9 mouse cellular contexts compared by ENCODE assay signal in genomic region chr7:16811649-16812070, GRCm38 (mm10). TPM values are rescaled to one million over a fixed set of nuclear protein-coding genes. Genes with fewer than 3 reads are reported as not detected.
DNase-seq lines count a peak whose midpoint lies in the region; ATAC-seq and TF ChIP-seq lines count a peak whose summit lies in the region.
"Had no signal": no experiment of that assay in that cellular context is flagged by ENCODE, and none has a peak within 500 bp of the region (broad histone marks: within the 10 kb centered on the region; RNA-seq: fewer than 3 reads in every experiment).

No protein-coding gene starts in this region.

- no peaks in the 10 kb centered on the region for H3K9me3 ChIP-seq in lung, postnatal 0 days (ENCODE audit: low read length)
- no peaks in the 10 kb centered on the region for H3K9me3 ChIP-seq in liver, embryonic 12.5 days (replicated peaks)
- no peaks in the 10 kb centered on the region for H3K9me3 ChIP-seq in stomach, embryonic 16.5 days (replicated peaks; ENCODE audit: control insufficient read depth, low read length)

- 21% methylated on average over 17 of the region's 17 CpGs for WGBS in cerebellum, adult 2 months
- 39% methylated on average over 17 of the region's 17 CpGs for WGBS in lung, postnatal 0 days
- WGBS in liver, embryonic 12.5 days (ENCODE audit: insufficient replicate concordance) = 39% methylated on average over 17 of the region's 17 CpGs
- WGBS in stomach, embryonic 16.5 days = 40% methylated on average over 17 of the region's 17 CpGs

- TF ChIP-seq EP300 in lung, postnatal 0 days (IDR thresholded peaks at IDR 0.05) = no peak

- H3K9ac ChIP-seq in lung, postnatal 0 days (replicated peaks; ENCODE audit: low read depth) = no peak overlapping the region
- H3K9ac ChIP-seq in liver, embryonic 12.5 days = no peak overlapping the region
- H3K9ac ChIP-seq in stomach, embryonic 16.5 days (ENCODE audit: low read length) = peak overlapping the region; percentile 59

- H3K27me3 ChIP-seq in cerebellum, adult 2 months (ENCODE audit: control insufficient read depth, insufficient read depth, low read length) = no peaks in the 10 kb centered on the region
- no peaks in the 10 kb centered on the region for H3K27me3 ChIP-seq in lung, postnatal 0 days (replicated peaks; ENCODE audit: insufficient read depth, low read length)
- peaks cover 32% of the 10 kb centered on the region for H3K27me3 ChIP-seq in liver, embryonic 12.5 days (replicated peaks)
- peaks cover 4% of the 10 kb centered on the region; the same call in 1 of the 2 replicates for H3K27me3 ChIP-seq in stomach, embryonic 16.5 days (ENCODE audit: control insufficient read depth, insufficient read depth, low read length)

- TF ChIP-seq CTCF in cerebellum, adult 2 months (IDR thresholded peaks at IDR 0.05; ENCODE audit: borderline replicate concordance, insufficient read depth, low read depth, low read length) = no peak
- no peak for TF ChIP-seq CTCF in lung, postnatal 0 days (IDR thresholded peaks at IDR 0.05)

- no peaks in the 10 kb centered on the region; the same call in 1 of the 2 replicates for H3K36me3 ChIP-seq in lung, postnatal 0 days (ENCODE audit: insufficient read depth, low read length)
- H3K36me3 ChIP-seq in liver, embryonic 12.5 days = peaks cover 56% of the 10 kb centered on the region
- H3K36me3 ChIP-seq in stomach, embryonic 16.5 days (ENCODE audit: control insufficient read depth, insufficient read depth, low read length) = 0 out of 2 replicates have a peak, but pooled peaks cover 5% of the 10 kb centered on the region

- peak overlapping the region; percentile 48 for H3K4me3 ChIP-seq in cerebellum, adult 2 months (replicated peaks; ENCODE audit: insufficient read depth, low read depth, low read length)
- no peak overlapping the region; the same call in 1 of the 2 replicates for H3K4me3 ChIP-seq in lung, postnatal 0 days (ENCODE audit: low read depth, low read length)
- peak overlapping the region; percentile 39 for H3K4me3 ChIP-seq in liver, embryonic 12.5 days
- H3K4me3 ChIP-seq in stomach, embryonic 16.5 days (replicated peaks; ENCODE audit: low read length) = peak overlapping the region; percentile 40

- peak overlapping the region; percentile 57 for H3K4me2 ChIP-seq in lung, postnatal 0 days (replicated peaks; ENCODE audit: low read depth, low read length)
- peak overlapping the region; percentile 65 for H3K4me2 ChIP-seq in liver, embryonic 12.5 days
- peak overlapping the region; percentile 67 for H3K4me2 ChIP-seq in stomach, embryonic 16.5 days (ENCODE audit: low read depth, low read length)

- ATAC-seq in lung, postnatal 0 days = no peak
- ATAC-seq in liver, embryonic 12.5 days = no peak
- no peak for ATAC-seq in stomach, embryonic 16.5 days (ENCODE audit: insufficient read depth, low FRiP score)

- no peaks in the 10 kb centered on the region; the same call in 1 of the 2 replicates for H3K4me1 ChIP-seq in cerebellum, adult 2 months (ENCODE audit: control insufficient read depth, insufficient read depth, low read length)
- 0 out of 2 replicates have a peak, but pooled peaks cover 6% of the 10 kb centered on the region for H3K4me1 ChIP-seq in lung, postnatal 0 days (ENCODE audit: insufficient read depth, low read depth, low read length)
- H3K4me1 ChIP-seq in liver, embryonic 12.5 days = peaks cover 33% of the 10 kb centered on the region
- peaks cover 12% of the 10 kb centered on the region for H3K4me1 ChIP-seq in stomach, embryonic 16.5 days (ENCODE audit: control insufficient read depth, insufficient read depth, low read length)

- TF ChIP-seq POLR2A in cerebellum, adult 2 months (IDR thresholded peaks at IDR 0.05; ENCODE audit: borderline replicate concordance, insufficient read depth, low read length) = no peak

- no peak for DNase-seq in cerebellum, adult 2 months
- DNase-seq in cerebellum, postnatal 4 days (ENCODE audit: low spot score in 2 of 2) = no peak
- DNase-seq in lung, postnatal 0 days (ENCODE audit: low spot score) = no peak
- no peak for DNase-seq in lung, adult 18-20 months
- DNase-seq in thymus, postnatal 14 days = no peak
- DNase-seq in left cerebral cortex, adult 8-10 months (ENCODE audit: low spot score in 2 of 2) = no peak
- DNase-seq: spleen, adult 18-20 months had no signal

- no peak overlapping the region for H3K27ac ChIP-seq in cerebellum, adult 2 months (ENCODE audit: insufficient read depth, low read length)
- no peak overlapping the region for H3K27ac ChIP-seq in lung, postnatal 0 days (ENCODE audit: low read length)
- no peak overlapping the region for H3K27ac ChIP-seq in liver, embryonic 12.5 days
- no peak overlapping the region for H3K27ac ChIP-seq in stomach, embryonic 16.5 days (ENCODE audit: low read length)

RNA-seq across cellular contexts. Expression of gene Strn4, which starts 4.0 kb away (rescaled TPM):
- polyA plus RNA-seq in cerebellum, adult 2 months (2012; rRNA removed) = 158 and 160 TPM in 2 replicates
- 57.7 and 60.7 TPM in 2 replicates for polyA plus RNA-seq in lung, postnatal 0 days (2015; fragmentation: Nextera tagmentation; extraction: Ambion mirVana)
- polyA plus RNA-seq in liver, embryonic 12.5 days (2016; fragmentation: Nextera tagmentation; extraction: Ambion mirVana) = 61.3 and 63.2 TPM in 2 replicates
- polyA plus RNA-seq in stomach, embryonic 16.5 days (2015; fragmentation: Nextera tagmentation; extraction: Ambion mirVana) = 68.5 and 80.0 TPM in 2 replicates
- total RNA-seq in left cerebral cortex, adult 8-10 months (2022) = 100 to 1,000 TPM; 205 to 269 (median 250) TPM

RNA-seq across cellular contexts. Expression of gene Fkrp, which starts 4.9 kb away (rescaled TPM):
- 38.6 and 38.9 TPM in 2 replicates for polyA plus RNA-seq in cerebellum, adult 2 months (2012; rRNA removed)
- 22.3 and 23.5 TPM in 2 replicates for polyA plus RNA-seq in lung, postnatal 0 days (2015; fragmentation: Nextera tagmentation; extraction: Ambion mirVana)
- 14.9 and 16.0 TPM in 2 replicates for polyA plus RNA-seq in liver, embryonic 12.5 days (2016; fragmentation: Nextera tagmentation; extraction: Ambion mirVana)
- 18.1 and 21.4 TPM in 2 replicates for polyA plus RNA-seq in stomach, embryonic 16.5 days (2015; fragmentation: Nextera tagmentation; extraction: Ambion mirVana)
- 10 to 100 TPM; 49.6 to 68.2 (median 56.9) TPM for total RNA-seq in left cerebral cortex, adult 8-10 months (2022)

RNA-seq across cellular contexts. Expression of gene Slc1a5, which starts 30.5 kb away (rescaled TPM):
- polyA plus RNA-seq in cerebellum, adult 2 months (2012; rRNA removed) = 3.5 and 4.0 TPM in 2 replicates
- polyA plus RNA-seq in lung, postnatal 0 days (2015; fragmentation: Nextera tagmentation; extraction: Ambion mirVana) = 176 and 178 TPM in 2 replicates
- polyA plus RNA-seq in liver, embryonic 12.5 days (2016; fragmentation: Nextera tagmentation; extraction: Ambion mirVana) = 127 and 128 TPM in 2 replicates
- 43.1 and 46.6 TPM in 2 replicates for polyA plus RNA-seq in stomach, embryonic 16.5 days (2015; fragmentation: Nextera tagmentation; extraction: Ambion mirVana)
- 1 to 10 TPM; 4.3 to 7.4 (median 7.0) TPM for total RNA-seq in left cerebral cortex, adult 8-10 months (2022)

RNA-seq across cellular contexts. Expression of gene Prkd2, which starts 31.0 kb away (rescaled TPM):
- 6.5 and 7.5 TPM in 2 replicates for polyA plus RNA-seq in cerebellum, adult 2 months (2012; rRNA removed)
- polyA plus RNA-seq in lung, postnatal 0 days (2015; fragmentation: Nextera tagmentation; extraction: Ambion mirVana) = 26.1 and 29.0 TPM in 2 replicates
- polyA plus RNA-seq in liver, embryonic 12.5 days (2016; fragmentation: Nextera tagmentation; extraction: Ambion mirVana) = 4.4 and 4.7 TPM in 2 replicates
- 11.1 and 11.8 TPM in 2 replicates for polyA plus RNA-seq in stomach, embryonic 16.5 days (2015; fragmentation: Nextera tagmentation; extraction: Ambion mirVana)
- total RNA-seq in left cerebral cortex, adult 8-10 months (2022) = 1 to 10 TPM; 4.2 to 6.8 (median 5.5) TPM
